Mouse (Mus musculus) limb, embryonic 14.5 days (tissue): Measurements from ENCODE around the gene Cep85l. TPM values are rescaled to one million over a fixed set of nuclear protein-coding genes. Genes with fewer than 3 reads are reported as not detected.

Source experiments
- ATAC-seq: fragments of 200-750 bp; cut with Nextera tagmentation; 2 replicates; pipeline ENCODE4 v1.8.0; 2017; ENCODE audit warnings: low read depth, moderate number of reproducible peaks, moderate TSS enrichment; ENCODE audit not compliant: low FRiP score
- DNase-seq: peaks from one replicate; pipeline ENCODE4 v3.0.0-alpha.2; 2015; ENCODE audit warnings: low spot score
- H3K27ac ChIP-seq: fragments of 300-500 bp; sonication (generic); replicated peaks from 2 replicates; pipeline ENCODE4 v1.5.1; 2014; ENCODE audit warnings: low read depth, mild to moderate bottlenecking, low read length, moderate library complexity, mixed read lengths
- H3K27me3 ChIP-seq: fragments of 300-500 bp; sonication (generic); 2 replicates; pipeline ENCODE4 v1.6.1; 2014; ENCODE audit warnings: low read length, mixed read lengths; ENCODE audit not compliant: control insufficient read depth, insufficient read depth
- H3K36me3 ChIP-seq: fragments of 300-500 bp; sonication (generic); 2 replicates; pipeline ENCODE4 v1.6.1; 2014; ENCODE audit warnings: mild to moderate bottlenecking, low read length, moderate library complexity, mixed read lengths; ENCODE audit not compliant: control insufficient read depth, insufficient read depth
- H3K4me1 ChIP-seq: fragments of 300-500 bp; sonication (generic); 2 replicates; pipeline ENCODE4 v1.6.1; 2014; ENCODE audit warnings: antibody characterized with exemption, low read length, mixed read lengths; ENCODE audit not compliant: control insufficient read depth, insufficient read depth
- H3K4me2 ChIP-seq: fragments of 300-500 bp; sonication (generic); replicated peaks from 2 replicates; pipeline ENCODE4 v1.6.1; 2014; ENCODE audit warnings: low read depth, mild to moderate bottlenecking, low read length, moderate library complexity; ENCODE audit not compliant: severe bottlenecking
- H3K4me3 ChIP-seq: fragments of 300-500 bp; sonication (generic); replicated peaks from 2 replicates; pipeline ENCODE4 v1.5.1; 2014; ENCODE audit warnings: low read length
- H3K9ac ChIP-seq: fragments of 300-500 bp; sonication (generic); 2 replicates; pipeline ENCODE4 v1.6.1; 2014; ENCODE audit warnings: mild to moderate bottlenecking, low read depth, low read length, moderate library complexity; ENCODE audit not compliant: severe bottlenecking
- H3K9me3 ChIP-seq: fragments of 300-500 bp; sonication (generic); 2 replicates; pipeline ENCODE4 v1.6.1; 2016; ENCODE audit warnings: low read length; ENCODE audit not compliant: control insufficient read depth
- POLR2A ChIP-seq: fragments of 200-500 bp; IDR thresholded peaks from 2 replicates; pipeline ENCODE4 v1.8.0; 2012; ENCODE audit warnings: inconsistent platforms, mild to moderate bottlenecking, moderate library complexity, borderline replicate concordance; ENCODE audit not compliant: insufficient read depth, insufficient read length; ENCODE audit errors: extremely low read depth
- WGBS: fragments of 180-500 bp; shearing (Covaris S2); extraction: QIAGEN DNeasy Blood & Tissue Kit; methylation state at CpG from one replicate; pipeline ENCODE4 v1.1.7; 2014; 5-methylcytosine and 5-hydroxymethylcytosine counted together
- polyA plus RNA-seq, 2 experiments: library from polyadenylated mRNA; depleted of rRNA in 1 of 2; stranded (reverse) in 1 of 2; unstranded in 1 of 2; fragments of >200 nt; fragmentation: Nextera tagmentation in 1 of 2; extraction: Ambion mirVana in 1 of 2; gene quantifications; 2 replicates each; pipeline versions ENCODE4 v1.2.1 to v1.2.3; 2012 to 2014

Gene Cep85l
- polyA plus RNA-seq, 2 experiments, result 8.1 to 9.9 TPM

DNA sequence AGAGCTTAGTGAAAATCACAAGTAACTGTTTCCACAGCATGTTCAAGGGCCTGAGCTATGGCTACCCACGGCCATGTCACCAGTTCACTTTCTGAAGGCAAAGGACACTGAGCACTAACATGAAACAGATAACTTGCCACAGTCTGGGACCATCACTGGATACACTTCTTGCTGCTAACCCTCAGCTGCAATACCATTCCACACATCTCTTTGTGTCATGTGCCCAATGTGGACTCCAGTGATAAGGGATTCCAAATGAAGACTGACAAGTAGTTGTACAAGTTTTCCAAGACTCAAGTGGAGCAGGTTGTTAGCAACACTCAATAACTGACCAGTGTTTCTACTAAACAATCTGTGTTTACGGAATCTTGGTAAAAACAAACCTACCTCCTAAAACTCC, 44.5 kb downstream of the Cep85l start:
- WGBS, result 87% methylated on average over 2 of the region's 2 CpGs
- Histone ChIP-seq H3K27ac (no peak overlapping the region), H3K4me2 (no peak overlapping the region), H3K27me3 (no peaks in the 10 kb centered on the region), H3K9me3 (no peaks in the 10 kb centered on the region), H3K36me3 (no peaks in the 10 kb centered on the region), H3K9ac (no peak overlapping the region), H3K4me3 (no peak overlapping the region), H3K4me1 (no peaks in the 10 kb centered on the region)
- DNase-seq (no peak), ATAC-seq (no peak)
- no peak for TF ChIP-seq POLR2A

DNA sequence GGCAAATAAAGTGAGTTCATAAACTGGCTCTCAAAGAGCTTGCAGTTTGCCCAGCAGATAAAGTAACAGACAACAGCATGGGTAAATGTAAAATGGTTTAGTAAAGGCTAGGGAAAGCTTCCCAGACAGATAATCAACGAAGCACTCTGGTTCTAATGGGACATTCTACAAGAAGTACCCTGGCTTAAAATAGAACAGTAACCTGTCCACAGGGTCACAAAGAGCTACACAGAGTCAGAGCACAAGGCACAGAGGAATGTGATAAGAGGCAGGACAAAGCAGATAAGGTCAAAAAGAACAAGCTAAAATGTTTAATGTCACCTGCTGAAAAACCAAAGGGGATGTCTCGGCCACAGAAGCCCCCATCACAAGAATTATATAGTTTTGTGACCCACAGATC, 47.0 kb downstream of the Cep85l start:
- TF ChIP-seq POLR2A, result no peak
- ATAC-seq, result no peak
- no peak for DNase-seq
- Histone ChIP-seq H3K9me3 (no peaks in the 10 kb centered on the region), H3K4me2 (no peak overlapping the region), H3K9ac (no peak overlapping the region), H3K4me3 (no peak overlapping the region), H3K27ac (no peak overlapping the region), H3K27me3 (no peaks in the 10 kb centered on the region), H3K36me3 (no peaks in the 10 kb centered on the region), H3K4me1 (0 out of 2 replicates have a peak, but pooled peaks cover 3% of the 10 kb centered on the region)
- 80% methylated on average over 2 of the region's 2 CpGs for WGBS

DNA sequence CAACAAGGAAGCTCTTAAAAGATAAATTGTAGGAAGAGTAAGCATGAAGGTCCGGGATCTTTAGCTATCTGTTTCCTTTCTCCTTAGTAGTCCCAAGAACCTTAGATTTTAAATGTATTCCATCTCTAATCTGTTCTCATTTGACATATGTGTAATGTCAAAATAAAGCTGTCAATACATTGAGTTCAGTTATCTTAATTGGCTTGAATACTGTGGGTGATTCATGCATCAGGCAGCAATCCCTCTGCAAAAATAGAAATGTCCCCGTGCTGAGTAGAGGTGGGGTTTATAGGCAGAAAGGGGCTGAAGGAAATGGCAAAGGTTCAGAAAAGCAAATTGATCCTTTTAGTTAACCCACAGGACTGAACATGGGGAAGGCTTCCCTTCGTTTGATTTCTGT, 50.5 kb downstream of the Cep85l start:
- no peaks in the 10 kb centered on the region for H3K27me3 ChIP-seq
- no peak for ATAC-seq
- H3K36me3 ChIP-seq, result no peaks in the 10 kb centered on the region
- no peak overlapping the region for H3K27ac ChIP-seq
- TF ChIP-seq POLR2A, result no peak
- no peaks in the 10 kb centered on the region for H3K9me3 ChIP-seq
- 68% methylated on average over 3 of the region's 3 CpGs for WGBS
- H3K4me3 ChIP-seq, result no peak overlapping the region
- no peak overlapping the region for H3K9ac ChIP-seq
- no peak for DNase-seq
- 0 out of 2 replicates have a peak, but pooled peaks cover 3% of the 10 kb centered on the region for H3K4me1 ChIP-seq
- no peak overlapping the region for H3K4me2 ChIP-seq

DNA sequence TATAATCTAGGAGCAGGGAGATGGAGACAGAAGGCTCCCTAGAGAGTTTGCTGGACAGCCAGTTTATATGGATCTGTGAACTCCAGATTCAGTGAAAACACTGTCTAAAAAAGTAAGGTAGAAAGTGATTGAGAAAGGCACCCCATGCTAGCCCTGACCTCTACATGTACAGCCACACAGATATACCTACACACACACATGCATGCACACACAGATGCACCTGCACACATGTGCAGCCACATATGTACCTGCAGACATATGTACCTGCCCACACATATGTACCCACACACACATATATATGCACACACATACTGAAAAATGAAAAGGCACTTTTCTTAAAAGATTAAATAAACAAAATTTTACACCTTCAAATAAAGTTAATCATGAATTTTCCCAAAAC, 53.4 kb downstream of the Cep85l start:
- H3K27me3 ChIP-seq, result no peaks in the 10 kb centered on the region
- no peak overlapping the region for H3K9ac ChIP-seq
- no peak for ATAC-seq
- TF ChIP-seq POLR2A, result no peak
- H3K27ac ChIP-seq, result no peak overlapping the region
- no peaks in the 10 kb centered on the region for H3K36me3 ChIP-seq
- no peak overlapping the region for H3K4me3 ChIP-seq
- 0 out of 2 replicates have a peak, but pooled peaks cover 3% of the 10 kb centered on the region for H3K4me1 ChIP-seq
- no peak overlapping the region for H3K4me2 ChIP-seq
- no peak for DNase-seq
- no peaks in the 10 kb centered on the region for H3K9me3 ChIP-seq

DNA sequence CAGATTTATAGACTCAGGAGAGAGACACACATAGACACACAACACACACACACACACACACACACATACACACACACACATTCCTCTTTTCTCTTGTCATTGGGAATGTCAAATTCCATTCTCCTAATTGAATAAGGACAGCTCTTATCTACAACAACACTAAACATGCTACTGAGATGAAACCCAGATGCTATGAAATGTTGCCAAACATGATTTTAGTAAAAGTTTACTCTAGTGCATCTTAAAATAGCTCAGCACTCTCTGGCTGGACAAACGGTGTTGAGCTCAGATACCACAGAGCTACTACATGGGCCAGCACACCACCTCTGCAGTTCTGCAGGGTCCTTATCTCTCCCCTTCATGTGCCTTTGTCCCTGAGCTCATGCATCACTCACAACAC, 55.1 kb downstream of the Cep85l start:
- peak; percentile 63 for DNase-seq
- no peak for ATAC-seq
- 38% methylated on average over 1 of the region's 1 CpGs for WGBS

DNA sequence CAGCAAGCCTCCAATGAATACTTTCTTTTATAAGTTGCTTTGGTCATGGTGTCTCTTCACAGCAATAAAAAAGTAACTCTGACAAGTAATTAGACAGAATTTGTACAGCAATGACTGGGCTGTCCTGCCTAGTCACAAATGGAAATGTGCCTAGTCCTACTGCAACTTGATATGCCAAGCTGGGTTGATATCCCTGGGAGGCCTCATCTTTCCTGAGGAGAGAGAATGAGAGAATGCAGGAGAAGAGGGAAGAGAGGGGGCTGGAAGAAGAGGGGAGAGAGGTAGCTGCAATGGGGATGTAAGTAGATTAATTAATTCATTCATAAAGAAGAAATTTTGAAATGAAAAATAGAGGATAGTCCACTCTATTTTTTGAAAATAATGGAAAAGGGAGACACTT, 56.4 kb downstream of the Cep85l start:
- Histone ChIP-seq H3K27ac (no peak overlapping the region), H3K4me2 (no peak overlapping the region), H3K9me3 (no peaks in the 10 kb centered on the region), H3K4me1 (no peaks in the 10 kb centered on the region), H3K4me3 (no peak overlapping the region), H3K27me3 (no peaks in the 10 kb centered on the region), H3K36me3 (no peaks in the 10 kb centered on the region), H3K9ac (no peak overlapping the region)
- DNase-seq, result no peak
- TF ChIP-seq POLR2A, result no peak
- no peak for ATAC-seq

More for the DNA sequence above, 55.1 kb downstream of the Cep85l start:
- no peak overlapping the region for H3K27ac ChIP-seq
- 0 out of 2 replicates have a peak, but pooled peaks cover 3% of the 10 kb centered on the region for H3K4me1 ChIP-seq
- no peak overlapping the region for H3K4me2 ChIP-seq
- H3K27me3 ChIP-seq, result no peaks in the 10 kb centered on the region
- no peaks in the 10 kb centered on the region for H3K36me3 ChIP-seq
- no peak for TF ChIP-seq POLR2A
- no peak overlapping the region for H3K9ac ChIP-seq
- no peak overlapping the region for H3K4me3 ChIP-seq
- no peaks in the 10 kb centered on the region for H3K9me3 ChIP-seq
